Mouse (Mus musculus): Measurements from ENCODE around the gene Synpo2. TPM values are rescaled to one million over a fixed set of nuclear protein-coding genes. Genes with fewer than 3 reads are reported as not detected.

Gene Synpo2
- total and polyA plus RNA-seq, 2 experiments from 2014 or later = 1.6 to 2.5 TPM

DNA sequence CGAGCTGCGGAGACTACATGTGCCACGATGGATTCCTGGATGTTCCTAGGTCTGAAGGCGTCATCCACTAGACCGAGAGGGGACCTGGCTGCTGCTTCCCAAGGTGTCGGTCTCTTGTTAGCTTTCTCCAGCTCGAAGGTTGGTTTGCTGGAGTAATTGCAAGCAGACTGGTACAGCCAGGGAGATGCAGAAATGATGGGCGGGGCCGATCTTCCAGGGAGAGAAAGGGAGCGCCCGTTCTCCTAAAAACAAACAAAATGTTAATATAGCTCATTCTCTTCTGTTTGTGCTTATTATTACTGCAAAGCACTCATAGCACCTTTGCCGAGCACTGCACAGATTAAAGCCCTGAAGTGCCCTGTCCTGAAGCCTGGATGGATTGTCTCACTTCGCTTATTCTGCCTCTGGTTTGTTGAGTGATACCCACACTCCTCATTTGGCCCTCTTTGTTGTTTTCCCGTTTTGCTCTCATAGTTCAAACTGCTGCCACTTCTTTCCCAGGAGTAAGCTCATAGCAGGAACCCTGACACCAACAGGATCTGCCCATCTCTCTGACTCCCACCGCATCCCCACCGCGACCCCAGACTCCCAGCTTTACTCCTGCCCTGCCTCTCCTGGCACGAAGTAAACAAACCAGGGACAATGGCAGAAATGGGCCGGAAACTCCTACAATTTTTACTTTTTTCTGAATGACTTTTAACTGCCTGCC, 155.8 kb downstream of the Synpo2 start:
- no peak overlapping the region for H3K4me2 ChIP-seq (ENCODE audit: low read depth)
- WGBS = 76% methylated on average over 19 of the region's 19 CpGs
- DNase-seq (no peak), ATAC-seq (no peak)
- H3K27ac ChIP-seq (ENCODE audit: low read depth, low read length) = no peak overlapping the region
- H3K4me3 ChIP-seq (ENCODE audit: low read depth, low read length) = no peak overlapping the region
- no peaks in the 10 kb centered on the region for H3K27me3 ChIP-seq (ENCODE audit: insufficient read depth, low read length)
- H3K4me1 ChIP-seq (ENCODE audit: insufficient read depth) = no peaks in the 10 kb centered on the region
- H3K9ac ChIP-seq = no peak overlapping the region
- TF ChIP-seq CTCF (IDR thresholded peaks at IDR 0.05; ENCODE audit: low read depth) = no peak
- H3K36me3 ChIP-seq (ENCODE audit: insufficient read depth) = no peaks in the 10 kb centered on the region
- no peaks in the 10 kb centered on the region for H3K9me3 ChIP-seq (ENCODE audit: low read length)

DNA sequence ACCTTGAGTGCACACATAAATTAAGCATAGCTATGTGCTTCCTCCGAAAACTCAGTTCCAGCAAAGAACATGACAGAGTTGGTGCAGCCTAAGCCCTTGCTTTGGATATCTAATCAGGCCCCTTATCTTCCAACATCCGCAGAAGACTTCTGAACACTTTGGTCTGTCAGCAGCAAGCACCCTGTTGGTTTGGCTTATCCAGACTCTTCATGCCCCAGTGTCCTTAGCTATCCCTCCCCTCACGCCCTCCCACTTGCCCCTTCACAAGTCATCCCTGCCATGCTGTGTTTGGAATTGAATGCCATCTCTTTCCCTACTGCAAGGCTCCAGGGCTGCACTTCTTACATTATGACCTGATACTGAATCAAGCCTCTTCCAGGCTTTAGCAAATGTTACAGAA, 160.2 kb downstream of the Synpo2 start:
- Histone ChIP-seq H3K4me1 (ENCODE audit: insufficient read depth) (no peaks in the 10 kb centered on the region), H3K27me3 (ENCODE audit: insufficient read depth, low read length) (no peaks in the 10 kb centered on the region), H3K9me3 (ENCODE audit: low read length) (no peaks in the 10 kb centered on the region), H3K27ac (ENCODE audit: low read depth, low read length) (no peak overlapping the region), H3K4me2 (ENCODE audit: low read depth) (no peak overlapping the region), H3K36me3 (ENCODE audit: insufficient read depth) (no peaks in the 10 kb centered on the region), H3K9ac (no peak overlapping the region), H3K4me3 (ENCODE audit: low read depth, low read length) (no peak overlapping the region)
- 87% methylated on average over 3 of the region's 3 CpGs for WGBS
- TF ChIP-seq CTCF (IDR thresholded peaks at IDR 0.05; ENCODE audit: low read depth) = no peak
- no peak for ATAC-seq
- no peak for DNase-seq

DNA sequence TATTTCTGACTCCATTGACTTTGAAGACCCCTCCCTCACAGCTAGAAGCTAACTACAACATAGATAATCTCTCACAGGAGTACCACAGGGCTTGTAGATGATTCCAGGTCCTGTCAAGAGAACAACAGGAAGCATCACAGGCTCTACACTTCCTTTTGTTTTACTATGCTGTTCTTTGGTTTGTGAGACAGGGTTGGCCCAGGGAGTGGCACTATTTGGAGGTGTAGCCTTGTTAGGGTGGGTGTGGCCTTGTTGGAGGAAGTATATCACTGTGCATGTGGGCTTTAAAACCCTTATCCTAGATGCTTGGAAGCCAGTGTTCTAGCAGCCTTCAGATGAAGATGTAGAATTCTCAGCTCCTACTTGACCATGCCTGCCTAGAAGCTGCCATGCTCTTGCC, 160.9 kb downstream of the Synpo2 start:
- no peak for TF ChIP-seq CTCF (IDR thresholded peaks at IDR 0.05; ENCODE audit: low read depth)
- no peaks in the 10 kb centered on the region for H3K27me3 ChIP-seq (ENCODE audit: insufficient read depth, low read length)
- H3K4me3 ChIP-seq (ENCODE audit: low read depth, low read length) = no peak overlapping the region
- no peak overlapping the region for H3K9ac ChIP-seq
- no peaks in the 10 kb centered on the region for H3K36me3 ChIP-seq (ENCODE audit: insufficient read depth)
- H3K4me1 ChIP-seq (ENCODE audit: insufficient read depth) = no peaks in the 10 kb centered on the region
- DNase-seq = no peak
- H3K4me2 ChIP-seq (ENCODE audit: low read depth) = no peak overlapping the region
- ATAC-seq = no peak
- H3K27ac ChIP-seq (ENCODE audit: low read depth, low read length) = no peak overlapping the region
- H3K9me3 ChIP-seq (ENCODE audit: low read length) = no peaks in the 10 kb centered on the region

DNA sequence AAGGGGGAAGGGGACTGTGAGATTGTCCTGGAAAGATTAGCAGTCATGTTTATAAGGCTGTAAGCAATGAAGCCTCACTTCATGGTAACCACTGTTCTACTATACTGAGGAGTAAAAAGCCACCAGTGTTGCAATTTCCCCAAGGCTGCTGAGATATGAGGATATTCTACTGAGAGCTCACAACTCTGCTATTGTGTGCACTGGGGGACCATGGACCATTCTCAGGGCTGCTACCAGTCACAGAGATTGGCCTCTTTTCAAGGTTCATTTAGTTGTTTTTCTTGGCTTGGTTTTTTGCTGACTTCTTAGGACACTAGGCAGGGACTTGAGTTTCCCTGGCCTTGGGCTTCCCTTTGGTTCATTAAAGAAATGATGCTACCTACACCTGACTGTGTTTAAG, 162.6 kb downstream of the Synpo2 start:
- no peak overlapping the region for H3K4me2 ChIP-seq (ENCODE audit: low read depth)
- no peaks in the 10 kb centered on the region for H3K27me3 ChIP-seq (ENCODE audit: insufficient read depth, low read length)
- no peak for DNase-seq
- no peaks in the 10 kb centered on the region for H3K36me3 ChIP-seq (ENCODE audit: insufficient read depth)
- no peak for ATAC-seq
- TF ChIP-seq CTCF (IDR thresholded peaks at IDR 0.05; ENCODE audit: low read depth) = no peak
- H3K4me1 ChIP-seq (ENCODE audit: insufficient read depth) = no peaks in the 10 kb centered on the region
- no peak overlapping the region for H3K4me3 ChIP-seq (ENCODE audit: low read depth, low read length)
- H3K9me3 ChIP-seq (ENCODE audit: low read length) = no peaks in the 10 kb centered on the region
- H3K27ac ChIP-seq (ENCODE audit: low read depth, low read length) = no peak overlapping the region
- no peak overlapping the region for H3K9ac ChIP-seq

DNA sequence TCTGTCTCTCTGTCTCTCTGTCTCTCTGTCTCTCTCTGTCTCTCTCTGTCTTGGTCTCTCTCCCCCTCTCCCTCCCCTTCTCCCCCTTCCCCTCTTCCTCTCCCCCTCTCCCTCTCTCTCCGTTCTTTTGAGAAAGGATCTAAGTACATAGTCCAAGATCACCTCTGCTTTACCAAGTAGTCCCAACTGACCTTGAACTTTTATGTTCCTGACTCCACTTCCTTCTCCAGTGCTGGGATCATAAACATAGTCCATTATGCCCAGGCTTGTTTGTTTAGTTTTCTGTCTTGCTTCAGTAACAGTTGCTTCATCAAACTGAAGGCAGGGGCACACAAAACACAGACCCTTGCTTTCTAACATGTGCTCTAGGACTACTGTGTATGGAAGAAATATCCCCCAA, 163.5 kb downstream of the Synpo2 start:
- H3K27me3 ChIP-seq (ENCODE audit: insufficient read depth, low read length) = no peaks in the 10 kb centered on the region
- H3K36me3 ChIP-seq (ENCODE audit: insufficient read depth) = no peaks in the 10 kb centered on the region
- H3K4me1 ChIP-seq (ENCODE audit: insufficient read depth) = no peaks in the 10 kb centered on the region
- no peak overlapping the region for H3K9ac ChIP-seq
- no peak overlapping the region for H3K27ac ChIP-seq (ENCODE audit: low read depth, low read length)
- H3K9me3 ChIP-seq (ENCODE audit: low read length) = no peaks in the 10 kb centered on the region
- H3K4me3 ChIP-seq (ENCODE audit: low read depth, low read length) = no peak overlapping the region
- no peak overlapping the region for H3K4me2 ChIP-seq (ENCODE audit: low read depth)
- ATAC-seq = no peak
- DNase-seq = no peak
- WGBS = 0% methylated on average over 1 of the region's 1 CpGs
- no peak for TF ChIP-seq CTCF (IDR thresholded peaks at IDR 0.05; ENCODE audit: low read depth)

DNA sequence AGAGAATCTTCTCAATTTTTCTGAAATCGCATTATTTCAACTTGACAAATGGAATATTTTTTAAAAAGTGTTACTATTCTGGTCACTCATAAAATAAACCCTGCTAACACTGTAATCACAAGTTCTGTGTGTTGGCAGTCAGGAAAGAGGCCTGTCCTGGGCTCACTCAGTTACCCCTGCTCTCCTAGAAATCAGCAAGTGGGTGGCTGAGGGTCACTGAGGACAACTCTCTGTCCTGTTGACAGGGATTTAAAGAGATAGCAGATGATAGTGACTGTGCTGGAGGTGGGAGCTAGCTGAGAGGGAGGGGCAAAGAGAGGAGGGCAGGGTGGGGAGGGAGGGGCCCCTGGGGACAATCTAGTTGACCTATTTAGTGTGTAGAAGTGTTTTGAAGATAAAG, 165.0 kb downstream of the Synpo2 start:
- no peak overlapping the region for H3K27ac ChIP-seq (ENCODE audit: low read depth, low read length)
- ATAC-seq = no peak
- H3K9me3 ChIP-seq (ENCODE audit: low read length) = no peaks in the 10 kb centered on the region
- no peak overlapping the region for H3K4me3 ChIP-seq (ENCODE audit: low read depth, low read length)
- no peaks in the 10 kb centered on the region for H3K27me3 ChIP-seq (ENCODE audit: insufficient read depth, low read length)
- H3K36me3 ChIP-seq (ENCODE audit: insufficient read depth) = no peaks in the 10 kb centered on the region
- H3K9ac ChIP-seq = no peak overlapping the region
- H3K4me1 ChIP-seq (ENCODE audit: insufficient read depth) = no peaks in the 10 kb centered on the region
- DNase-seq = no peak
- 98% methylated on average over 1 of the region's 1 CpGs for WGBS
- TF ChIP-seq CTCF (IDR thresholded peaks at IDR 0.05; ENCODE audit: low read depth) = no peak
- H3K4me2 ChIP-seq (ENCODE audit: low read depth) = no peak overlapping the region

DNA sequence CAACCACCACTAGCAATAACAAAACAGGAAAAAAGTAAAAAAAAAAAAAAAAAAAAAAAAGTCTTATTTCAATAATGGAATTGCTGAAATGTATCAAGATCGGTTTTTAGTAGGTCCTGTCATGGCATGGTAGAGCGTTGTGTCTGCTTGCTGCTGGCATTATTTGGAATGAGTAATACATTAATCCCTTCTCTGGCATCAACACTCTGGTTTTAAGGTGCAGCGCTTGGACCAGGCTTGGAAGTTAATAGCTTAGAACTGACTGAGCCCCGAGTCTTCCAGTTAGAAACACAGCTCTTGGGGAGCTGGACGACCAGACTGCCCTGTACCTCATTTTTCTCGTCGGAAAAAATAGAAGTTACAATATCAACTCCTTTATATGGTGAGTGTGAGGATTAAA, 169.1 kb downstream of the Synpo2 start:
- no peak for ATAC-seq

More for the DNA sequence above, 169.1 kb downstream of the Synpo2 start:
- Histone ChIP-seq H3K36me3 (ENCODE audit: insufficient read depth) (no peaks in the 10 kb centered on the region), H3K4me2 (ENCODE audit: low read depth) (no peak overlapping the region), H3K9ac (no peak overlapping the region), H3K27me3 (ENCODE audit: insufficient read depth, low read length) (no peaks in the 10 kb centered on the region), H3K4me3 (ENCODE audit: low read depth, low read length) (no peak overlapping the region), H3K9me3 (ENCODE audit: low read length) (no peaks in the 10 kb centered on the region), H3K4me1 (ENCODE audit: insufficient read depth) (no peaks in the 10 kb centered on the region), H3K27ac (ENCODE audit: low read depth, low read length) (no peak overlapping the region)
- no peak for DNase-seq
- 94% methylated on average over 7 of the region's 7 CpGs for WGBS
- TF ChIP-seq CTCF (IDR thresholded peaks at IDR 0.05; ENCODE audit: low read depth) = no peak
